Mouse (Mus musculus) brain, embryonic 18.5 days (tissue): ENCODE data around the gene Rwdd4a.

Experiments used
- DNase-seq: peaks from one replicate; pipeline ENCODE4 v3.0.0-alpha.2; 2012; ENCODE audit warnings: low read depth, low spot score

Rwdd4a gene

DNA sequence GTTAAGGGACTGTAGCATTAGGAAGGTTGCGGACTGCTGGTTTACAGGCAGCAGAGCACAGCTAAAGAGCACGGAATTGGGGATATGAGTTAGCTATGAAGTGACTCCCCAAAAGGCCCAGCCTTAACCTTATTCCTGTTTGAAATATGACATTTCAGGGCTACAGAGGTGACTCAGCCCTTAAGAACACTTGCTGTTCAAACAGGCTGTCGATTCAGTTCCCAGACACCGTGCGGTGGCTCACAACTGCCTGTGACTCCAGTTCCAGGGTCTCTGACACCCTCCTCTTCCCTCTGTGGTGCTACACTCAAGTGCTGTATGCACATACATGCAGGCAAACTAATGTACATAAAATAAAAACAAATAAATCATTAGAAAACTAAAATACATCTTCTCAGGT is 55.2 kb downstream of the Rwdd4a start:
- DNase-seq = no peak

DNA sequence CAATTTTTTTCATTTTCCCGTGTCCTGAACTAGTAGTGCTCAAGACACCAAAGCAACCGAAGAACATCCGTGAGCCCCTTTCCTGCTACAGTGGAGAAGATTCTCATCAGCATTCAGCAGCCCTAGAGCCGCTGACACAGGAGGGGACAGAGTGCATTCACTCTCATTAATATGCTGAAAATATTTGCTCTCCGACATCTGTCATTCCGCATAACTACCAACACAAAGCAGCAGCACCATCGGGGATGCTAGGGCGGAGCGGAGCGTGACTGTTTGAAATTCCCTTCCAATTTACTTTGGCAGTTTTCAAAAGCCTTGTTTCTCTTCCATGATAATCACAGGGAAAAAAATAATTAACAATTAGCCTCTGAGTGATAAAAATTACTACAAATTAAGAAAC is 56.9 kb downstream of the Rwdd4a start:
- DNase-seq = no peak

DNA sequence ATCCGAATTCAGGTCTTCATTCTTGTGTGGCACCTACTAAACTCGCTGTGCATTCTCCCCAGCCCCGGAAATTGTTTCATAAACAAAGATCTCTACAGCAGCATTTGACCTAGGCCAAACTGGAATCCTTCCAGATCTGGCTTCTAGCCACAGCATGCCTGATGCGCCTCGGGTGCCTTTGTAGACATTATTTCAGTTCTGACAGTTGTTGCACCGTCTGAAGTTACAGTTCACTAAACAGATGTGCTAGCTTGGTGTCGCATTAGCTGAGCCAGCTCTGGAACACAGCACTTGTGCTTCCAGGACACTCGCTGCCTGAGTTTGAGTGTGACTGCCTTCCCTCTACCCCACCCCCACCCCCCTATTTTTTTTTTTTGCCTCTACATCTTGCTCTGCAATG is 67.2 kb downstream of the Rwdd4a start:
- DNase-seq = no peak
